Mouse (Mus musculus) gastrocnemius, adult 2 months (tissue): ENCODE results near the gene Ltb4r1. TPM values are rescaled to one million over a fixed set of nuclear protein-coding genes. Genes with fewer than 3 reads are reported as not detected.
A peak's percentile ranks its signal among the peaks of the same experiment; 100 is the strongest.

Experiments
- DNase-seq: peaks from one replicate; pipeline ENCODE4 v3.0.0; 2022
- H3K27ac ChIP-seq: fragments of 200-600 bp; 2 replicates; pipeline ENCODE4 v1.8.1; 2022; ENCODE audit warnings: mild to moderate bottlenecking
- H3K4me3 ChIP-seq: fragments of 200-600 bp; 2 replicates; pipeline ENCODE4 v1.8.1; 2022; ENCODE audit warnings: mild to moderate bottlenecking, moderate library complexity
- CTCF ChIP-seq: fragments of 200-600 bp; IDR thresholded peaks from 2 replicates; pipeline ENCODE4 v1.8.1; 2022; ENCODE audit warnings: antibody characterized with exemption, mild to moderate bottlenecking, moderate library complexity
- intact Hi-C: fragments of 180-260 bp; cut with DNase I; formaldehyde crosslinking; loops from one replicate; pipeline ENCODE4 v1.15.1; 2025
- long read RNA-seq, 2 experiments: library from polyadenylated mRNA; stranded (forward); transcript quantifications; one replicate each; pipeline ENCODE4 v2.0.0; 2021
- total RNA-seq, 2 experiments: library from RNA; stranded (reverse); gene quantifications; 2 replicates each; pipeline ENCODE4 v1.2.3; 2021

The Ltb4r1 gene
- total RNA-seq, result under 1 TPM in 1 of 2 experiments, not detected in 1; 0.18 TPM
- long read RNA-seq, experiment 1, result 0 reads
- long read RNA-seq, experiment 2, partial matches to known transcripts, result 0 of 1 reads
- long read RNA-seq, experiment 2, other reads (novel, unspliced or antisense), result 1 of 1 reads

DNA sequence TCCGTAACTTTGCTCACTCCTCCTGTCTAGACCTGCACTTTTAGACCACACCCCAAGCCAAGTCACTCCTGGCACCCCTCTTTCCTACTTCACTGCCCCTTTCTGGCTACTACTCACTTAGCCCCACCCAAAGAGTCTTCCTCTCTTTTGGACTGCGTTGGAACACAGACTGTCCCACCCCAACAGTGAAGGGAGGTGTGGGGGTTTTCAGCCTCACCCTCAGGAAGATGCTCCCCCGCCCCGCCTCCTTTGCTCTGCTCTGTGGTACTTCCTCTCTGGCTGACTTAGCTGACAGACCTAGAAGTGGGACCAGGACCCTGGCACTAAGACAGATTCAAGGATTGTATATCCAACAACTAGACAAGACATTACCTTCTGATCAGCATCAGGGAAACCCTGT, at the start of gene Ltb4r1:
TSS of gene Ltb4r1 (plus strand) at position 267 of the 400 bp plus-strand sequence.
- H3K4me3 ChIP-seq, result no peak within 1 kb of the TSS
- intact Hi-C loops, result no loop called here

GRCm38 (mm10) chr14:55716271-55716670, 49.5 kb upstream of the Ltb4r1 start:
- Histone ChIP-seq H3K27ac (no peak overlapping the region), H3K4me3 (no peak overlapping the region)
- DNase-seq, result no peak
- no peak for TF ChIP-seq CTCF
- intact Hi-C loops, result no loop called here

More for the DNA sequence above, at the start of gene Ltb4r1:
- no peak for TF ChIP-seq CTCF
- no peak within 1 kb of the TSS for H3K27ac ChIP-seq
- no peak for DNase-seq

DNA sequence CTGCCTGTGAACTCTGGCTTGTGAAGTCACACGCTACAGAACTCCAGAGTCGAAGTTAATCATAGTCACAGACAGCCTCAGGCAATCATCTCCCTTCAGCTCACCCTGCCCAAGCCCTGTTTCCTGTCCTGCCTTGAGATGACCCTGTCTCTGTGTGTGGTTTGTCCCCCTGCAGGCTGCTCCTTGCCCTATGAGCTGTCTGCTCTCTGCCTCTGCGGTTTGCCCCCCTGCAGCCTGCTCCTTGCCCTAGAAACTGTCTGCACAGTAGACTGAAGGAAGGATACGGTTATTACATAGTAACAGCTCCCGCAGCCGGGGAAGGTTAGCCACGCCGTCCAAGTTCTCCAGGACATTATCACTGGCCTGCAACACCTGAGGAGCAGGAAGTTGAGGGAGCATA, 48.9 kb upstream of the Ltb4r1 start:
- intact Hi-C loops, result no loop called here
- no peak for DNase-seq
- no peak for TF ChIP-seq CTCF
- Histone ChIP-seq H3K4me3 (no peak overlapping the region), H3K27ac (no peak overlapping the region)

DNA sequence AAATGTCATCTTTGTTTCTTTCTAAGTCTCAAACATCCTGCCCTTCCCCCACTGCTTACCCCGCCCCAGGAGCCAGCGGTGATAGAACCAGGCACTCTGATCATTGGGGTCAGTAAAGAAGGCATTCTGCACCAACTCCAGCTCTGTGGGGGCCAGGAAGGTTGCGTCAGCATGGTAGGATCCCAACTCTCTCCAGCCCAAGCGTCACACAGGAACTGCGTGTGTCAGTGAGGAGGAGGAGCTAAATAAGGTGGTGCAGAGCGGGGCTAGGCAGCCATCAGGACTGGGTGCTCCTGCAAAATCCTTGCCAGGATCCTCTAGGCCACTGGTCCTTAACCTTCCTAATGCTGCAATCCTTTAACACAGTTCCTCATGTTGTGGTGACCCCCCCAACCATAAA, 46.0 kb upstream of the Ltb4r1 start:
- Histone ChIP-seq H3K27ac (no peak overlapping the region), H3K4me3 (no peak overlapping the region)
- no peak for TF ChIP-seq CTCF
- intact Hi-C loops, result loop anchor here (5.0 kb wide), 1 partner anchor 37 kb away; the partner anchor contains the start of gene Tinf2
- no peak for DNase-seq

- no peak for DNase-seq
- H3K4me3 ChIP-seq, result no peak overlapping the region
- TF ChIP-seq CTCF, result no peak
- no peak overlapping the region for H3K27ac ChIP-seq
- intact Hi-C loops, result loop anchor here (5.0 kb wide), 1 partner anchor 38 kb away; the partner anchor contains the start of gene Tinf2
These were observed 45.1 kb upstream of the Ltb4r1 start for GRCm38 (mm10) chr14:55720666-55721065.

- TF ChIP-seq CTCF, result no peak
- Histone ChIP-seq H3K4me3 (peak overlapping the region; percentile 78), H3K27ac (peak overlapping the region; percentile 88)
- intact Hi-C loops, result loop anchor here (5.0 kb wide), 1 partner anchor 39 kb away; the partner anchor contains the start of gene Tinf2
- DNase-seq, result no peak
These were observed 44.7 kb upstream of the Ltb4r1 start for GRCm38 (mm10) chr14:55721076-55721475.

DNA sequence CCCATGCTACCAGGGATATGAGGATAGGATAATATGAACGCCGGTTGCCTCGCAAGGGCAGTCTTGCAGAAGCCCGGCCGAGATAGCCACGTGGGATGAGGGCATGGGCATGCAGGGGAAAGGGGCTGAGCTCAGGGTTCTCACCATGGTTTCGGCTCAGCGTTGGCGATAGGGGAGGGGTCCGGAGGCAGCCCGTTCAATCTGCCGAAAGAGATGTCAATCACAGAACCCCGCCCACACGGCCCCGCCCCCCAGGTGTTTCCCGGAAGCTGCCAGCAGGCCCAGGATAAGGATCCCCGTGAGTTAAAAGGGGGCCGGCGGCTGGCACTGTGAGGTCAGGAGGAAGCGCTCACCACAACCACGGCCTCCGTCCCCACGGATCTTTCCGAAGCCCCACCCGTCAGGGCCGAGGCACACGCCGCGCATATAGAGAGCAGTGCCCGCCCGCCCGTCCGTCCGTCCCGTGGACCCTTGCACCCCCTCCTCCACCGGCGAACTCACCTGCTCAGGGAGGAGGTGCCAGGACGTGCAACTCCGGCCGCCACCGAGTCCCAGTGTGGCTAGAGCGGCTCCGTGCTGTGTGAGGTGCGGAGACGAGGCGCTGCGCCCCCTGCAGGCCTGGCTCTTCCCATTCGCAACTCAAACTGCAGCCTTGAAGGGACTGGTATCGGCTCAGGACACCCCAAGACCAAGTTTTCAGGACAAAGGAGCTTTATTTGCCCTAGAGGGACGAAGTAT, 43.9 kb upstream of the Ltb4r1 start, which contains the start of gene Rabggta:
TSS of gene Rabggta (minus strand) at position 564 of the 738 bp plus-strand sequence.
- DNase-seq, result peak; percentile 94
- peak; percentile 92 for TF ChIP-seq CTCF
- peak within 1 kb of the TSS; percentile 88 for H3K27ac ChIP-seq
- H3K4me3 ChIP-seq, result peak within 1 kb of the TSS; percentile 78
- intact Hi-C loops, result loop anchor here (5.0 kb wide), 1 partner anchor 40 kb away; the partner anchor contains the start of gene Tinf2

- no peak for DNase-seq
- TF ChIP-seq CTCF, result no peak
- Histone ChIP-seq H3K27ac (peak overlapping the region; percentile 88), H3K4me3 (peak overlapping the region; percentile 78)
- intact Hi-C loops, result loop anchor here (5.0 kb wide), 1 partner anchor 40 kb away; the partner anchor contains the start of gene Tinf2
These were observed 43.3 kb upstream of the Ltb4r1 start for GRCm38 (mm10) chr14:55722438-55722945.

DNA sequence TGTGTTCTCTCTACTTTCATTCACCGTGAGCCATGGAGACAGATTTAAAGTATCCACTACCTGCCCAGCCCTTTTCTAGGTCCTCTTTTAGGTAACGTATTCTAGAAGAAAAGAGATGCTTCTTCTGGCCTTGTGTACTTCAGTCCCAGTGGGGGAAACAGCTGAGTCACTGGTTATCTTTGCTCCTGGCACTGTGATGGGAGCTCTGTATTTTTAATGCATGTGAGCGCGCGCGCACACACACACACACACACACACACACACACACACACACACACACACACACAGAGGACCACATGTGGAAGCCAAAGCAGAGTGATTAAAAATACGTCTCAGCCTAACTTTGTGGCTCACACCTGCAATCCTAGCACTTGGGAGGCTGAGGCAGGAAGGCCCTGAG, 42.3 kb upstream of the Ltb4r1 start:
- DNase-seq, result no peak
- no peak for TF ChIP-seq CTCF
- Histone ChIP-seq H3K27ac (no peak overlapping the region), H3K4me3 (no peak overlapping the region)
- intact Hi-C loops, result loop anchor here (5.0 kb wide), 1 partner anchor 41 kb away; the partner anchor contains the start of gene Tinf2

DNA sequence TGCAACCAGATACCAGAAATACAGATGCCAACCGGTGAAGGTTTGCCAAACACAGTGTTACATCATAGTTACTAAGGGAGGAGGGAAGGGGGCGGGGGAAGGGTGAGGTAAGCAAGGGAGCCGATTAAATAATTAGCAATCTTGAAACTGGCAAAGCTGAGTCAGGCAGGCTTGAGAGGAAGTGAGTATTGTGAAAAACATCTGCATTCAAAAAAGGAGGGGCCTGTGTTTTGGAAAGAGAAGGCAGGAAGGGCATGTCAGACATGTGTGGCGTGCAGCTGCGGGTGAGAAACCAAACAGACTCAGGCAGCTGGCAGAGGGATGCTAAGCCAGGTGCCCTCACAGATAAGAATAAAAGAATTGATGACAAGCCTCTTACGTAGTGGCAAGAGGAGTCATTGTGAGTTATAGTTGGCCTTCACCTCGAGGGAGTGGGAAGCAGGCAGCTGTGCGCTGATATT, 41.3 kb upstream of the Ltb4r1 start:
- Histone ChIP-seq H3K27ac (peak overlapping the region; percentile 59), H3K4me3 (peak overlapping the region; percentile 15; the same call in 1 of the 2 replicates)
- intact Hi-C loops, result loop anchor here (5.0 kb wide), 1 partner anchor 42 kb away; the partner anchor contains the start of gene Tinf2
- TF ChIP-seq CTCF, result no peak
- DNase-seq, result peak; percentile 33

- TF ChIP-seq CTCF, result no peak
- intact Hi-C loops, result no loop called here
- no peak overlapping the region for H3K4me3 ChIP-seq
- no peak overlapping the region for H3K27ac ChIP-seq
- DNase-seq, result no peak
These were observed 39.5 kb upstream of the Ltb4r1 start for GRCm38 (mm10) chr14:55726261-55726660.

DNA sequence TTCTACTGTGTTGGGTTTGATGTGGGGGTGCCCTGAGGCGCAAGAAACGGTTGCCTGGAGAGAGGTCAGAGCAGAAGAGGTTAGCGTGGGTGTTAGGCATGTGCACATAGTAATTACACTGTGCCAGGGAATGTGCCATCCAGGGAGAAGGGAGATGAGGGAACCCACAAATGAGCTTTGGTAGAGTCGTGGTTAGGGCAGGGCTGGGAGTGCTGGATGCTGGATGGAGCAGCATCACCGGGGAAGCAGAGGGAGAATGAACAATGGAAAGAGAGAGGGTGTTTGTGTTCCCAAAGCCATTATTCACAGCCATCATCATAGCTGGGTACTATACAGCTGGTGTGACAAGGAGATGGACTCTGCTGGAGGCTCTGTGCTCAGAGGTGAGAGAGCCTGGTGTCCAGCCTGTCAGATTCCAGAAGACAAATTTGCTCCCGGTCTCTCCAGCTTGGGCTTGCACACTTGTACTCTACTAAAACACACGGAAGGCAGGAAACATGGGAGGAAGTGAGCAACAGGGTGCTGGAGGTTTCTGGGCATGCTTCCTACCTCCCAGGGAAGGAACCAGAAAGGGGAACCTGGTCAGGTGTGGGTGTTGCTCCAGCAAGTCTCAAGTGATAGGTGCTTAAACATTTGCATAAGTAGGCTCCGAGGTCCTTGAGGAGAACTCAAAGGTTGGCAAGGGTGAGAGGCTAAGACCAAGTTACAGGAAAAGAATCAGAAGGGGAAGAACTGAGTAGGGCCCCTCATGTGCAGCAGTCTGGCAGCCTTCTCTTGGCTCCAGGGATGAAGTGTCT, 37.7 kb upstream of the Ltb4r1 start:
- H3K27ac ChIP-seq, result no peak overlapping the region
- DNase-seq, result no peak
- intact Hi-C loops, result no loop called here
- H3K4me3 ChIP-seq, result no peak overlapping the region
- TF ChIP-seq CTCF, result no peak
